Mouse (Mus musculus) activated CD4-positive, CD25-positive, alpha-beta regulatory T cell, adult 9 weeks (primary cell): ENCODE data around the gene Actg1. TPM values are rescaled to one million over a fixed set of nuclear protein-coding genes. Genes with fewer than 3 reads are reported as not detected.

Experiments
- polyA plus RNA-seq: library from polyadenylated mRNA; unstranded; fragments of 100-300 nt; shearing (Covaris generic); gene quantifications from one replicate; pipeline ENCODE4 v1.2.1, GENCODE M21; 2017

Actg1 gene
- polyA plus RNA-seq = 3,099 TPM

GRCm38 (mm10) chr11:120347791-120348683 is at the start of gene Actg1:
TSS of gene Actg1 (minus strand) at chr11:120348542.

GRCm38 (mm10) chr11:120378611-120379540 is 30.5 kb upstream of the Actg1 start, which contains the start of gene Faap100:
TSS of gene Faap100 (minus strand) at chr11:120378764.

GRCm38 (mm10) chr11:120361295-120361694 is 13.0 kb upstream of the Actg1 start, which contains the start of gene Fscn2:
TSS of gene Fscn2 (plus strand) at chr11:120361534.

Other genes with a start within 250 kb of the Actg1 start
- 43.1 TPM for gene Tepsin, start 249.8 kb downstream of the Actg1 start, polyA plus RNA-seq
- 93.9 TPM for gene Ndufaf8, start 249.6 kb downstream of the Actg1 start, polyA plus RNA-seq
- 139 TPM for gene Slc38a10, start 197.2 kb downstream of the Actg1 start, polyA plus RNA-seq
- not detected for gene Bahcc1, start 115.6 kb downstream of the Actg1 start, polyA plus RNA-seq
- 0.44 TPM for gene Fscn2, start 13.0 kb upstream of the Actg1 start, polyA plus RNA-seq
- 28.3 TPM for gene Faap100, start 30.2 kb upstream of the Actg1 start, polyA plus RNA-seq
- gene Nploc4, start 89.2 kb upstream of the Actg1 start, polyA plus RNA-seq = 10.3 TPM
- gene Tspan10, start 94.1 kb upstream of the Actg1 start, polyA plus RNA-seq = not detected
- 0.45 TPM for gene Pde6g, start 105.0 kb upstream of the Actg1 start, polyA plus RNA-seq
- 11.6 TPM for gene Oxld1, start 109.5 kb upstream of the Actg1 start, polyA plus RNA-seq
- 51.9 TPM for gene Ccdc137, start 109.6 kb upstream of the Actg1 start, polyA plus RNA-seq
- 36.2 TPM for gene Arl16, start 119.1 kb upstream of the Actg1 start, polyA plus RNA-seq
- 82.5 TPM for gene Mrpl12, start 136.1 kb upstream of the Actg1 start, polyA plus RNA-seq
- gene Slc25a10, start 143.3 kb upstream of the Actg1 start, polyA plus RNA-seq = 8.4 TPM
- not detected for gene Gcgr, start 182.2 kb upstream of the Actg1 start, polyA plus RNA-seq
- gene Mcrip1, start 201.2 kb upstream of the Actg1 start, polyA plus RNA-seq = 101 TPM
- not detected for gene Ppp1r27, start 202.6 kb upstream of the Actg1 start, polyA plus RNA-seq
- gene P4hb, start 224.7 kb upstream of the Actg1 start, polyA plus RNA-seq = 240 TPM
- 868 TPM for gene Arhgdia, start 233.1 kb upstream of the Actg1 start, polyA plus RNA-seq
- gene Alyref, start 249.8 kb upstream of the Actg1 start, polyA plus RNA-seq = 6.0 TPM
- gene Anapc11, start 249.9 kb upstream of the Actg1 start, polyA plus RNA-seq = 135 TPM